Mouse (Mus musculus) urinary bladder, postnatal 14 days (tissue): ENCODE results near the gene Yae1d1.
A peak's percentile ranks its signal among the peaks of the same experiment; 100 is the strongest.
"Not testable (repeated sequence)": the region's sequence is repeated elsewhere in the genome, so short reads cannot be mapped to it uniquely, and the experiment has no call there.

Experiments
- DNase-seq: peaks from one replicate; pipeline ENCODE4 v3.0.0; 2021; ENCODE audit warnings: low spot score

Yae1d1 gene

GRCm38 (mm10) chr13:17992697-17993514 lies at the start of gene Yae1d1:
Gene Yae1d1, minus strand, starts transcription at chr13:17993349.
- peak; percentile 94 for DNase-seq

GRCm38 (mm10) chr13:18038814-18039213 lies 45.7 kb upstream of the Yae1d1 start:
- DNase-seq: no peak

- no peak for DNase-seq
These were observed 23.5 kb upstream of the Yae1d1 start for GRCm38 (mm10) chr13:18016604-18017003.

- no peak for DNase-seq
These were observed 20.1 kb upstream of the Yae1d1 start for GRCm38 (mm10) chr13:18013205-18013604.

GRCm38 (mm10) chr13:18011055-18011454 lies 17.9 kb upstream of the Yae1d1 start:
- DNase-seq: no peak

GRCm38 (mm10) chr13:17993515-17993847 lies 332 bp upstream of the Yae1d1 start:
- no peak for DNase-seq

GRCm38 (mm10) chr13:17992009-17992408 lies 1.1 kb downstream of the Yae1d1 start:
- DNase-seq: no peak

GRCm38 (mm10) chr13:17983194-17983593 lies 10.0 kb downstream of the Yae1d1 start:
- peak; percentile 37 for DNase-seq

GRCm38 (mm10) chr13:17982634-17983033 lies 10.5 kb downstream of the Yae1d1 start:
- no peak for DNase-seq

GRCm38 (mm10) chr13:17976854-17977739 lies 16.1 kb downstream of the Yae1d1 start:
- no peak for DNase-seq

- peak; percentile 24 for DNase-seq
These were observed 17.3 kb downstream of the Yae1d1 start for GRCm38 (mm10) chr13:17975891-17976290.

- DNase-seq: no peak
These were observed 17.7 kb downstream of the Yae1d1 start for GRCm38 (mm10) chr13:17975457-17975856.

GRCm38 (mm10) chr13:17974734-17975133 lies 18.4 kb downstream of the Yae1d1 start:
- DNase-seq: no peak

- no peak for DNase-seq
These were observed 32.5 kb downstream of the Yae1d1 start for GRCm38 (mm10) chr13:17960613-17961012.

GRCm38 (mm10) chr13:17954282-17954681 lies 38.9 kb downstream of the Yae1d1 start:
- DNase-seq: no peak

GRCm38 (mm10) chr13:17950581-17950980 lies 42.6 kb downstream of the Yae1d1 start:
- DNase-seq: not testable (repeated sequence)

- no peak for DNase-seq
These were observed 43.6 kb downstream of the Yae1d1 start for GRCm38 (mm10) chr13:17949555-17949954.

- DNase-seq: peak; percentile 95
These were observed 48.9 kb downstream of the Yae1d1 start, which contains the start of gene Rala for GRCm38 (mm10) chr13:17944078-17944917. Gene Rala, minus strand, starts transcription at chr13:17944239.

GRCm38 (mm10) chr13:17943306-17944077 lies 49.7 kb downstream of the Yae1d1 start:
- DNase-seq: peak; percentile 22

GRCm38 (mm10) chr13:17942338-17942737 lies 50.8 kb downstream of the Yae1d1 start:
- no peak for DNase-seq
